Mouse (Mus musculus): ENCODE data around the gene Mustn1. TPM values are rescaled to one million over a fixed set of nuclear protein-coding genes. Genes with fewer than 3 reads are reported as not detected.

Gene Mustn1
- total RNA-seq (2021): 1 to 10 TPM; 2.2 to 4.7 TPM
- long read RNA-seq, experiment 1, partial matches to known transcripts: 0 of 2 reads
- long read RNA-seq, experiment 1, other reads (novel, unspliced or antisense): 0 of 2 reads
- long read RNA-seq, experiment 2, partial matches to known transcripts: 0 of 1 reads
- long read RNA-seq, experiment 2, other reads (novel, unspliced or antisense): 0 of 1 reads

DNA sequence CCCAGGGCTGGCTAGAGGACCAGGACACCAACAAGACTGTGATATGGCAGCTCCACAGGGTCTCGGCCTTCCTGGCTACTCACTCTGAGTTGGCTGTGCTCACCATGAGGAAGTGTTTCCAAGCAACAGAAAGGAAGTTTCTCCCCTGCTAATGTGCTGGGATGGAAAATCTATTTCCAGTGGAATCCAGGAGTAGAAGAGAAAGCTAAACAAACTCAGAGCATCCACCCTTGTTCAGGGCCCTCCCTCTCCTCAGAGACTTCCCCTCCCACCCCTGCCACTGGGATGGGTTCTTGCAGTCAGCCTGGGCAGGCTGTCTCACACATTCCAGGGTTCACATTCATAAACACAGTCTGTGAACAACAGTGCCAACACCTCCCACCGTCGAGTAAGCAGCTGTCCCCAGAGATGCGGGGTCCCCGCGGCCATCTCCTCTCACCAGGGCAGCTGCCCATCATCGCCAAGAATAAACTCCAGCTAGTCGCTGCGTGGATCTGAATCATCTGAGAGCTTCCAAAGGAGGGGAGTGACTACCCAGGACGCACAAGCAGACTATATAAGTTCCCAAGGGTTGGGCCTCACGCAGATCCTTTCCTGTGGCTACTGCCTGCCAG lies at the start of gene Mustn1:
TSS of gene Mustn1 (plus strand) at position 243 of the 614 bp plus-strand sequence.
- DNase-seq: no peak

DNA sequence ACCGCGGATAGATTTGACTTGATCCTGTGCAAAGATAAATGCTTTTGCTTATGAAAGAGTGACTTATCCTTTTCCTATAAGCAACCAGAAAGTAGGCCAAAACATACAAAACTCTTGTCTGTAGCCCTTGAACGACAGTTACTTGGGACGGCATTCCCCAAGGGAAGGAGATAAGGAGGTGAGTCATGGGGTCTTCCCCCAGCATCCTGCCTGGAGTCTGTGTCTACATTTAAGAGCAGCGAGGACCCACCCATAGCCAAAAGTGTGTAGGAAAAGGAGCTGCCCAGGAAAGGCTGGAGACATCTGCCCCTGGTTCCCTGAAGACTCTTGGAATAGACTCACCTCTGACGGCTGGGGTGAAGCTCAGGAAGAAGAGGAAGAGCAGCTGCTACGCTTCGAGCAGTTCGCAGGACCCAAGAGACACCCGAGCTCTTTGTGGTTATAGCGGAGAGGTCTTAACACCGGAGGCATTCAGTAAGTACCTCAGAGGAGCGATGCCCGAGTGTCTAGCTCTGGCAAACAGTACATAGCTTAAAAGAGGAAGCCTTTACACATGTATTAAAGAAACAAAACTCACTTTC lies 41.5 kb upstream of the Mustn1 start:
- no peak for DNase-seq

DNA sequence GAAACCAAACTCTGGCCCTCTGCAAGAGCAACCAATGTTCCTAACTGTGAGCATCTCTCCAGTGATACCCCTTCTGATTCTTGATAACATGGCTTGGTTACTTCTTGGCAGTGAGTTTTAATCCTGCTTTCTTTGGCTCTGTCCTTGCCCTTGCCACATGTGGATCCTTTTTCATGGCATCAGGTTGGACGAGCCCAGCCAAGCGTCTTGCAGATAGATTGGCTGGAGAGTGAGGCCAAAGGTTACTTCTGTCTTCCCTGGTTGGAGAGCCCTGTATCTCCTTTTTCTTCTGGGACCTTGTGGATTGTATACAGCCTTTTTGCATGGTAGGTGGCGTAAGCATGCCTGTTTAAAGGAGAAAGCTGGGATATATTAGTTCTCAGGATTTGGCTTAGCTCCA lies 35.3 kb upstream of the Mustn1 start:
- DNase-seq: no peak

DNA sequence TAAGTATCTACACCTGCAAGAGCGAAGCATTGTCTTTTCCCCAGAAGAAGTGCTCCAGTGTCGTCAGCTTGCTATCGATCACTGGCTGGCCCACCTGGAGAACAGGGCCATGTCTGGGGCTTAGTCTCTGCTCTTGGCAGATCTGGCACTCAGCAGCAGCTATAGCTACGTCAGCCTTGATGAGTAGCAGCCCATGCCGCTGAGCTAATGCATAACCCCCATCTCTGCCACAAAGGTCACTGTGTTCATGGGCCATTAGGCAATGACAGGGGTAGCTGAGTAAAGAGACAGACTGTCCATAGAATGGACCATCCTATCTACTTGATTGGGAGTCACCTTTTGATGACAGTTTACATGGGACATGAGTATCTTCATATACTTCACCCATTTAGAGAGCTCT lies 28.5 kb upstream of the Mustn1 start:
- no peak for DNase-seq

DNA sequence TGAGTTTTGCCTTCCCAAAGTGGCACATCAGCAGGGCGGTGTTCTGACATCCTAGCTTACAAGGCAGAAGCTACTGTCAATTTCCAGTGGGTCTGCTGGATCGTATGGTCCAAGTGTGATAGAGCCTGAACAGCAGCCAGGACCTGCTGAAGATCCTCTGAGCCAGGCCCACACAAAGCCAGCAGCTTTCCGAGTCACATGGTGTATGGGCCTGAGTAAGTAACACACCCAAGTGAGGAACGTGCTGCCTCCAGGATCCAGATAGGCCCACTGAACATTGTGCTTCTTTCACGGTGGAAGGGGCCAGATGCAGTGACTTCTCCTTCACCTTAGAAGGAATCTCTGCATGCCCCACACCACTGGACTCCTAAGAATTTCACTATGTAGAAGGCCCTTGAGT lies 26.7 kb upstream of the Mustn1 start:
- DNase-seq: no peak

DNA sequence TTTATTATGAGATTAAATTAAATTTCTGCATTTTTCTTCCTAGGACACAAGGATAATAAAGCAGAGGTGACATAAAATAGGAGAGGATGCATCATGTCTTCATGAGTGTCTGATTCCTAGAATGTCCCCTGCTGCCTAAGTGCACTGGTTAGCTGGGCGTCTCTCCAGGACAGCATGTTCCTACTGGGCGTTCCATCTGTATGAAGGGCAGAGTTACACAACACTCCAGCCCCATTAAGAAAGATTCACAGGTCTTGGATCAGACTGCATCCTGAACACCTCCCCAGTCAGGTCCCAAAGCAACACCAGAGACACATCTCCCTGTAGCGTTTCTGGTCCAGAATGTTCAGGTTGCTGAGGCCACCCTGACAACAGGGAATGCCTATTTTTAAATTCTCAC lies 23.7 kb upstream of the Mustn1 start:
- peak in 1 of 2 experiments; percentile 17 for DNase-seq

DNA sequence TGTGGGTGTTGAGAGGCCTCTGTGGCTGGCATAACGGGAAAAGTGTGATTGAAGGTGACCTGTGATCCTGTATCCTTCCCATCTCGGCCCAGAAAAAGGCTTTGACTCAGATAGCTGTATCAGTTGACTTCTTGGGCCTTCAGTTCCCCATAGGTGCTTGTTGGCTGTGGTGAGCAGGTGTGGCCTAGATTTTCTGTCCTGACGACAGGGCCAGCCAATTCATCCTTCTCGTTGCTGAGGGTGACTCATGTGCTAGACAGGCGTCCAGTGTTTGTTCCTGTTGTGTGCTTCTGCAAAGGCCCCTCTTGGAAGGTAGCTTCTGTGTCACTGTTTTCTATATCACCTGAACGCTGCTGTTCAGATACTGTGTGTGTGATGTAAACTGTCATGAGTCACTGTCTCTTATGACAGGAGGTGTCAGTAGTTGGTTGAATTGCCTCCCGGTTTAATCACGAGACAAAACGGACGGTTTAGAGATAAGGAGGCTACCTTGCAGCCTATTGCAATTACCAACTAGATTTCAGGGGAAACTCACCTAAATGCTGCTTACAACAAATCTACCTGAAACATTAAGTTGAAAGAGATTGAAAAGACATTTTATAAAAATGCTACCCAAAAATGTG lies 22.0 kb upstream of the Mustn1 start:
- no peak for DNase-seq

DNA sequence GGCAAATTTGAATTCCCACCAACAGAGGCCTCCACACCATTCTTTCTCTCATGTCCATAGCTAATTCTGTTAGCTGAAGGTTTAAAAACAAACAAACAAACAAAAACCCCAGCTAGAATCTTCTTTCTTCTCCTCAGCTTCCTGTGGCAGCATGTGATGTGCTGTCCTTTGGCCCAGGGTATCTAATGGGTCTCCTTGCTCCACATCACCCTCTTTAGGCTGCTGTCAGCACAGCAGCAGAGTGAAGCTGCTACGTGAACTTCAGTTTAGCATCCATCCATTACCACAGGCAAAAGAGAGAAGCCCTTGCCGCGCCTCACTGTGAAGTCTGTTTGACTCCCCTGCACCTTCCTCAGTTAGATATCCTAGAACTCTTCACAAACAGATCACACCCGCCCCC lies 21.0 kb upstream of the Mustn1 start:
- no peak for DNase-seq

DNA sequence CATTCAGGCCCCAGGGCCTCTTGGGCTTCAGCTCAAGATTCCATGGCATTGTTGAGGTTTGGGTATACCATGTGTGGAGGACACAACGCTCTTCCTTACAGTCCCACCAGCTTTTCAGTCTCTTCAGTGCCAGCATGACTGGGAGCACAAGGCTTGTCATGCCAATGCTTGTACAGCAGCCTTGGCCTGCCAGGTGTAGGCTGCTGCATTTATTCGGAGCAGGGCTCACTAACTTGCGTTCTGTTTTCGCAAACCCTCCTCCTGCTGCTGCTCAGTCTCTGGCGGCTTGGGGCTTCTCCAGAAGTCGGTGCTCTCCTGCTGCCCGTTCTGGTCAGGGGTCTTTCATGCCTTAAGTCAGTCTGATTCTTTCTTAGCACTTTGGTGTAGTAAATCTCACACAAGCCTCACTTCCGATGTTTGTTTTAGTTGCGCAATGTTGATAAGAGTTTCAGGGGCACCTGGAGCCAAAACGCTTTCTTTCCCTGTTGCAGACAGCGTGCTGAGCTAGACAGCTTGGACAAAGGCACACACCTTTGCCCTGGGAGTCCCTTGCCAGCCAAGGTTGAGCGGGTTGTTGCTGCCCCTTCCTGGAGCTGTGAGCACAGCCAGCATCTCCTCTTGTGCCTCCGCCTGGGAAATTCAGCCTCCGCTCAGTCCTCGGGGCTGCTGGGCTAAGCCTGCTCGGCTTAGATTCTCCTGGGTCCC lies 17.4 kb upstream of the Mustn1 start:
- DNase-seq: no peak

DNA sequence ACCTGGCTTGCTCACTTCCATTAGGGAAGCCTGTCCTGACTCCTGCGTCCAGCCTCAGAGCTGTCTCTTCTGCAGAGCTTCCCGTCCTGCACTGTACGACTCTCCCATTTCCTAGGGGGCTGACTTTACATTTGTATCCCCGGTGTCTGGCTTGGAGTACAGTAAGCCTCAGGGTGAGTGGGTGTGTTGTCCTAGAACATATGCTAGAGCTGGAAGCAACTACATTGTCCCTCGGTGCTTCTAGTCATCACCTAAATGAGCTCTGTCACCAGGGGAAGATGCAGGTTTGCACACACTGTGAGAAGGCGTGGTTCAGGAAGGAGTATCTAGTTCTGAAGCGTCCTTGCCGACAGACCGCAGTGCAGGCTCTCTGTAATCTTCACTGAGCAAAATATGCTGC lies 16.6 kb upstream of the Mustn1 start:
- no peak for DNase-seq

DNA sequence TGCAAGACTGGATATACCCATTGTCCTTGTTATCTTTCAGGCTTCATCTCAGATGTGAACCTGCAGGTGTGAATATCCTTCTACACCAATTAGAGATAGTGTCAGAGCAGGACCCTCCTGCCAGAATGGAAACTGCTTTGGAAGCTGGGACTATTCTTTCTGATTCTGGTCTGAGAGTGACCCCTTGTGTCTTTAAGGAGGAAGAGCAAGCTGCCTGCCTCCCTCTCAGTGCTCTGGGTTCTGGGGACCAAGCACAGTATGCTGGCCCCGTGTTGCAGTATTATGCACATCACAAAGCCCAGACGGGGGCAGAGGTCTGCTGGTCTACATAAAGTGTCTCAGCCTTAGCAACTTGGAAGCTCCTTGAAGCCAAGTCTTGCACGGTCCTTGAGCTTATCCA lies 13.7 kb upstream of the Mustn1 start:
- DNase-seq: no peak

DNA sequence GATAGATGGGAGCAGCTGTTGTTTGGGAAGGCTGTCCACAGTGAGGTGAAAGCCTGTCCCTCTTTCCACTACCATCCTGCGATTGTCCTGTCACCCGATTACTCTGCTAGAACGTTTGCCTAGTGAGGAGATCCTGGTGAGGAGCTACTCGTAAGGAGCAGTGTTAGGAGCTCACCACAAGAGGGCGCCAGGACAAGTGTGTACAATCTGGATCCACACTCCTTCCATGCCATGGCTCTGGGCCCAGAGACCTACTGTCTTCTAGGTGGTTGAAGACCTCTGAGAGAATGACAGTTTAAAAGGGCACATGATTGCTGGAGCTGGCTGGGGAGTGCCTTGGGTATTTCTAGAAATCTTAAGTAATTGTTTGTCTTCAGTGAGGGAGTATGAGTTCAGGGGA lies 12.0 kb upstream of the Mustn1 start:
- DNase-seq: peak; percentile 75 to 82

DNA sequence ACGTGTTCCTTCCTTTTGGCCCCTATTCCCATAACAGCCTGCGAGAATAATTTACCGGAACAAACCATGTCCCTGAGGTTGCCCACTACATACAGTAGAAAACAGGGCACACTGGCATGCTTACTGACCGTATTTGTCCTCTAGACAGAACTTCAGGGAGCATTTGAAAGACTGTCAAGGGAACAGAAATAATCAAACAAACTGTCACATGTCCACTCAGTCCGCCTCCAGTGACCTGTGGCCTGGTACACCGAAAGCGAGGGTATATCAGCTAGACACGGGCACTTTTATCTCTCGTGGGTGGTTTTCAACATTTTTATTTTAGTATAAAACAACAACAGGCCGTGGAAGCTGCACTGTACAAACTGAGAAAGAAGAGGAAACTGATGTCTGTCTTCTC lies 10.2 kb upstream of the Mustn1 start:
- DNase-seq: no peak

DNA sequence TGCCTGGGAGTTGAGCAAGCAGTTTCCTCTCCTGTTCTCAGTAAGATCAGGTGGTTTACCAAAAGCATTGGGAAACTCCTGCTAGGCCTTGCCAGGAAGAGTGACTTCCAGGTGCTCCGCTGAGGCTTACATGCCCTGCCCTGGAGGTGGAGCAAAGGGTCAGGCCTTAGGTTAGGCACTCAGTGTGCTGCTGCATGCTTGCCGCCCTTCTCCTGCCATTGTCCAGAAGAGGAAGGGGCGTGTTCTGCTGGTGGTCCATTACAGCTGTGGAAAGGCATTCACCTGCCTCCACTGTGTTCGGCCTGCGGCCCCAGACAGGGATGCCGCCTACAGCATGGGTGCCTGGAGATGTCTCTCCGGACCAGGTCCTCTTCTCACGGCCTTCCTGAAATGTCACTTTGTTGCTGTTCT lies 9.6 kb upstream of the Mustn1 start:
- DNase-seq: no peak

DNA sequence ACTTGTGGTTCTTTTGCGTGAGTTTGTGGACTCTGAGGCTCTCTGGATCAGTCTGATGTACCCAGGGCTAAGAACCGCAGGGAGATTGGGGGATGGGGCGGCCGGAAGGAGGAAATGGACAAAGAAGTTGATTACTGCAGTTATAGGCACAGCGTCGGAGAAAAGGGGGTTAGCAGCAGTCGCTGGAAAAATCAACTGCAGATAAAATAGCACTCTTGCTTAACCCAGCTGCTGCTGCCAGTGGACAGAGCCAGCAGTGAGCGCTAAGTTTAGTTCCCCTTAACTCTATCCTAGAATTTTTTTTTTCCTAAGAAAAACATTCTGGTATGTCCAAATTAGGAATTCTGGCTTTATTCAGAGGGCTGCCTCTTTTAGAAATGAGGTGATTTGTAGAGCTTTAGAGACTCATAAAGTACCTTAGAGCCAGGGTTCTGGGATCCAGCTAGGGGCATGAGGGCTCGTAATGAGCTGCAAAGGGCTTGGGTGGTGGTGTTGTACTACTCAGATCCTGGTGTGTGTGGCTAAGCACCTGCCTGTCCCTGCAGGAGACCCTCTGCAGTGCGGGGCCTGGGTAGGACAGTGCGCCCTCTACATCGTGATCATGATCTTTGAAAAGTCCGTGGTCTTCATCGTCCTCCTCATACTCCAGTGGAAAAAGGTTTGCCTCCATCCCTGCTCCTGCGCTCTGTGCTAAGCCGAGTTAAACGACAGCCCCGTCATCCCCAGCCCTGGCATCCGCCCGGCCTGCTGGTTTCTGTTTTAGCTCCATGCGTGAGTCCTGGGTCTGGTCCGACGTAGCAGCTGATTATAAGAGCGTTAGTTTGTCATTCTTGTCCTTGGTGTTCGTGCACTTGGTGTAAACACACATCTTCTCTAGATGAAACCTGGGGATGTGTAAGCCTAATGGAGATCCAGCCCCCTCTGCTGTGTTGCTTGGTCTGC lies 8.5 kb upstream of the Mustn1 start:
- DNase-seq: no peak

DNA sequence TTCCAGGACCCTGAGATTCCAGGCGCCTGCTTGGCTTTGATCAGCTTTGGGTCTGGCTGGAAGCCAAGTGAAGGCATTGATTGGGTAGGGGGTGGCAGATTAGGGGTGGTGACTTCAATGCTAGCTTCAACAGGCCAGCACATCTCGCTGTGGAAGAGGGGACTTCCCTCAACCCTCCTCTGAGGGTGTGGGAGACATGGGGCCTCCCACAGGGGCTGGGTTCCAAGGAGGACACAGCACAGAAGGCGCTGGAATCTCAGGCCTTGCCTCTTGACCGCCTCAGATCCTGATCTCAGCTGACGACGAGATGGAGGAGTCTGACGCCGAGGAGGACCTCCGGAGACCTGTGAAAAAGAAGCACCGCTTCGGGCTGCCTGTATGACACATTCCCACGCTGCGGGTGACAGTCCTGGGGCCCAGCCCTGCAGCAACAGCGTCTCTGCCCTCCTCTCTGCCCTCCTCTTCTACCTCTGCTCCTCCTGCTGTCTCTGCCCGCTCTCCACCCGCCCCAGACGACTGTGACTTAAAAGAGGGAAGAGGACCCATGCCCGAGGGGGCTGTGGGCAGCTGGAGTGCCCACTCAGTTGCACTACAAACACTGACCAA lies 4.8 kb upstream of the Mustn1 start:
- DNase-seq: no peak

DNA sequence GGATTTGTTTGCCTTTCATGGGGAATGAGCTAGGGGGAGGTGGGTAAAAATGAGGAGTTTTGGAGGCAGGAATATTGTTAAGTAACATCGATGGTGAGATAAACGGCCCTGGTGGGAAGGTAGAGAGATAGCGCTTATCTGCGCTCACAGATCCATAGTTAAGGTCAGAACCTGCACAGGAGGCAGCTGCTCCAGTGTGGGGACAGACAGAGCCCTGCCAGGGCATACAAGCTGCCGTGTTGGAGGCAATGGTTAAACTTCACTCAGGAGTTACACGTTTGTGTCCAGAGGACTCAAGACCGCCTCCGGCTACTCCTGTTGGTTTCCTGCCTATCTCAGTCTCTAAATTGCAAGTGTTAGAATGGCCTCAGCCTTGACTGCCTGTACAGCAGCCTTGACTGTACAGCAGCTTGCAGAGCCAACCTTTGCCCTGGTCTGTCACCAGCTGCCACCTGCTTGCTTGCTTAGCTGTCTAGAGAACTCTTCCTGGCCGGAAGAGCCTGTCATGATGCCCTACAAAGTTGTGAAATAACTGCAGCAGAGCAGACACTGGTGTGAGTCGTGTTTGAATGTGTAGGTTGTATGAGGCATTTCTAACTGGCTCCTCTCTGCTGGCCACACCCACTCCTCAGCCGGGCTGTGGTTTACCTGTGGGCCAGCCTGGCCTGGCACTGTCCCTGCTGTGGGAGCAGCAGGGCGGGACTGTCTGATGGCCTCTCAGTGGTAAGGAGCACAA lies 3.7 kb upstream of the Mustn1 start:
- no peak for DNase-seq

DNA sequence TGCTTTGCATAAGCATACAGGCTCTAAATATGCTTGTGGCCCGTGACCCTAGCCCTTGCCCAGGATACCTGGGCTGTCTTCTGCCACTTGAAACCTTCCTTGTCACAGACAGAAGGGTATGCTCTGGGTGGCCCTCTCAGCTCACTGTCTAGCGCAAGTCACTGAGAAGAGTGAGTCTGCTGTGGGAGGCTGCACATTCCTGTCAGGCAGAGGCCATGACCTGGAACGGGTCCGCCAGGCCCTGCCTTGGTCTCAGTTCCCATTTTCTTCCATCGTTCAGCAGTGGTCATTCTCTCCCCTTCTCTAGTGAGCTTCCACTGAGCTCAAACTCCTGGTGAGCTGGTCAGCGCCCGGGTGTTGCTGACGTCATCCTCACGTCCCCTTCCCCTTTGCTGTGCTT lies 3.0 kb upstream of the Mustn1 start:
- DNase-seq: no peak

DNA sequence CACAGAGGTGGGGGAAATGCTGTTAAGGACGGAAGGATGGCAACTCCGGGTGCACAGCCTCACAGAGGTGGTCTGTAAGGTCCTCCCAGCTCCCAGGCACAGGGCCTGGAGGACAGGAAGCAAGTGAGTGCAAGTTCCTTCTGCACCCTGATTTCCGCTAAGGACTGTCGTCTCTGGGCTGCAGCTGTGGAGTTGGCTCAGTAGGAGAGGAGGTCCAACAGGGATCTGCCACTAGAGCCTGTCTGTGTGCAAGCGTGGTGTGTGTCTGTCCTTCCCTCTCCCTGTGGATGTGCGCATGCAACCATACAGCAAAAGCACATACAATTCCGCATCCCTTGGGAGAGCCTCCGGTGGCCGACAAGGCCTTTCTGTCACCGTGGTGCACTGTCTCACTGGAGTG lies 2.5 kb upstream of the Mustn1 start:
- no peak for DNase-seq

DNA sequence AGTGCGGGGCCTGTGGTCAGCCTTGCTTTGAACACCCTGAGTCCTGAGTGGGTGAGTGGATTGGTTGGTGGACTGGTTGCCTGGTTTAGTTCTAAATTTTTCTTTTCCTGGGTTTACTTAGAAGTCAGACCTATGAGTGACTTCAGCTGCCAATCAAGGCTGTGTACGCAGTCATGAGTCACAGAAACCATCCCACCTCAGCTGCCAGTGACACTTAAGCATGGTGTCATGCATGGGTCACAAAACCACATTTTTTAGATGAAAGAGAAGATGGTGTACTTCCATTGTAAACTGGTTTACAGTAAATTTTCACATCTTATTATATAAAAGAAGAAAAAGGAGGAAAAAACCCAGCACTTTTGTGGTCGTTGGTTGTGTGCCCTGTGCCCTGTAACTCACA lies 1.2 kb upstream of the Mustn1 start:
- DNase-seq: no peak

DNA sequence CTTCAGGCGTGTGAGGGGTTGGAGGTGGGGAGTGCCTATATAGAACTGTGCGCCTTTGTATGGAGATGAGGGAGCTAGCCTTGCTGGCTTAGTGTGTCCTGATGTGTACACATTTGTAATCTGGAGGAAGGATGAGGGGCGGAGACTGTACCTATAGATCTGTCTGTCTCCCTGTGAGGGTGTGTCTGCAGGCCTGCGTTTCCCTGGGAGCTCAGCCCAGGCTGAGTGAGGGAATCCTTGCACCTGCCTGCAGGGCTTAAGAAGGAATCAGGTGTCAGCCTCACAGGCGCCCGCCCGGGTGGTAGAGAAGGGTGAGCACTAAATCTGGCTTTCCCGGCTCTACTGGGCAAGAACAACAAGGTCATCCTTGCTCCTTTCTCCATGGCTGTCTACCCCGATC lies 794 bp downstream of the Mustn1 start:
- no peak for DNase-seq
